Mouse (Mus musculus) heart, embryonic 15.5 days (tissue): ENCODE results near the gene Mettl14. TPM values are rescaled to one million over a fixed set of nuclear protein-coding genes. Genes with fewer than 3 reads are reported as not detected.

Experiments used
- ATAC-seq: fragments of 200-750 bp; cut with Nextera tagmentation; replicated peaks from 2 replicates; pipeline ENCODE4 v1.8.0; 2017; ENCODE audit warnings: low read depth, moderate TSS enrichment; ENCODE audit not compliant: insufficient number of reproducible peaks, insufficient read depth, low FRiP score
- H3K27ac ChIP-seq: fragments of 300-500 bp; sonication (generic); 2 replicates; pipeline ENCODE4 v1.5.1; 2015; ENCODE audit warnings: mild to moderate bottlenecking, inconsistent platforms
- H3K27me3 ChIP-seq: fragments of 300-500 bp; sonication (generic); 2 replicates; pipeline ENCODE4 v1.6.1; 2015; ENCODE audit warnings: inconsistent platforms
- H3K36me3 ChIP-seq: fragments of 300-500 bp; sonication (generic); 2 replicates; pipeline ENCODE4 v1.6.1; 2015; ENCODE audit warnings: mild to moderate bottlenecking, inconsistent platforms
- H3K4me1 ChIP-seq: fragments of 300-500 bp; sonication (generic); replicated peaks from 2 replicates; pipeline ENCODE4 v1.6.1; 2015; ENCODE audit warnings: inconsistent platforms
- H3K4me2 ChIP-seq: fragments of 300-500 bp; sonication (generic); 2 replicates; pipeline ENCODE4 v1.6.1; 2015; ENCODE audit warnings: inconsistent platforms, mild to moderate bottlenecking, moderate library complexity
- H3K4me3 ChIP-seq: fragments of 300-500 bp; sonication (generic); 2 replicates; pipeline ENCODE4 v1.5.1; 2015; ENCODE audit warnings: mild to moderate bottlenecking, inconsistent platforms
- H3K9ac ChIP-seq: fragments of 300-500 bp; sonication (generic); 2 replicates; pipeline ENCODE4 v1.6.1; 2015; ENCODE audit warnings: mild to moderate bottlenecking, inconsistent platforms
- H3K9me3 ChIP-seq: fragments of 300-500 bp; sonication (generic); replicated peaks from 2 replicates; pipeline ENCODE4 v1.6.1; 2016; ENCODE audit warnings: inconsistent platforms
- WGBS: fragments of 180-500 bp; shearing (Covaris S2); methylation state at CpG from one replicate; pipeline ENCODE4 v1.1.7; 2015; ENCODE audit warnings: mixed read lengths; 5-methylcytosine and 5-hydroxymethylcytosine counted together
- polyA plus RNA-seq: library from polyadenylated mRNA; unstranded; fragments of >200 nt; fragmentation: Nextera tagmentation; extraction: Ambion mirVana; gene quantifications from 2 replicates; pipeline ENCODE4 v1.2.1, GENCODE M21; 2015

Gene Mettl14
- 18.3 and 19.9 TPM in 2 replicates for polyA plus RNA-seq

DNA sequence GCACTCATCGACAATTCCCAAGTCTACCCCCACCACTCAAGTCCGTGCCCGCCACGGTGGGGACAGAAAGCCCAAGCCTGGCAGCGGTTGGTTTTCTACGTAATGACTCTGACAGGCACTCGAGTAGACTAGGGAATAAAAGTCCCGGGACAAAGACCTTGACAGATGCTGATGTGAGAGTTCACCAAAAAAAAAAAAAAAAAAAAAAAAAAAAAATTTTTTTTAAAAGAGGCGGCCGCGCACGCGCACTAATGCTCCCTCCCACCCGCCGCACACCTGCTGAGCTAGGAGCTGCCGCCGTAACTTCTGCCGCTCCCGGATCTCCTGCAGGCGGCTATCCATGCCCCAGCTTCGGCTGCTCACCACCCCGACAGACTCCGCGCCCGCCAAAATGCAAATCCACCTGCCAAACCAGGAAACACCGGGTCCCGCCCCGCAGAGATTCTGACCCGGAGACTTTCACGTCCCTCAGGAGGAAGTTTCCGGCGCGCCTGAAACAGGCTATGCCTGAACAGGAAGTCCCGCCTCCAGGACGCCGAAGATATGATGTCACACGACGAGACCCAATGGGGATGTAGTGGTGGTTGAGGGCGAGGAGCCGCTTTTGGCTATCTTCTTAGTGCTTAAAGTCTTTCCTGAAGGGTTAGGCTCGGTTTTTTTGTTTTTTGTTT, at the start of gene Mettl14:
Mettl14 (minus strand) TSS at position 623 of the 671 bp plus-strand sequence.
- peaks cover 16% of the 10 kb centered on the region; the same call in 1 of the 2 replicates for H3K36me3 ChIP-seq
- under 1% methylated on average over 41 of the region's 41 CpGs for WGBS
- H3K4me2 ChIP-seq: peak within 1 kb of the TSS; percentile 81
- H3K27ac ChIP-seq: peak within 1 kb of the TSS; percentile 96
- H3K9ac ChIP-seq: peak within 1 kb of the TSS; percentile 84
- no peaks in the 10 kb centered on the region for H3K9me3 ChIP-seq
- peak; percentile 99 for ATAC-seq
- no peaks in the 10 kb centered on the region for H3K27me3 ChIP-seq
- H3K4me3 ChIP-seq: peak within 1 kb of the TSS; percentile 85
- peaks cover 15% of the 10 kb centered on the region for H3K4me1 ChIP-seq

DNA sequence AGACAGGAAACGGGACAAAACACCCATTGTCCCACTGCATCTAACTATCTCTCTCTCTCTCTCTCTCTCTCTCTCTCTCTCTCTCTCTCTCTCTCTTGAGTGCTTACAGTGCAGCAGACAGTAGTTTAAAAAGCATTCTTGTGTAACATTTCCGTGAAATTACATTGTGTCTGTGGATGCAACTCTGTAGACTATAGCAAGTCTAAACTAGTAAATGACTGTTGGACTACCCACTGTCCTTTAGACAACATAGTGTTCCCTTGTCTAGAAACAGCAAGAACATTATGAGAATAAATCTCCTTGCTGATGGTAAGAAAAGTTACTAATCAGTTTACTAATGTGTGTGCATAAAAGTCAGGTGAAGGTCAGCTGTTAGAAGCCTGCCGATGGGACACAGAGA, 47.5 kb upstream of the Mettl14 start:
- H3K9ac ChIP-seq: no peak overlapping the region
- H3K4me3 ChIP-seq: no peak overlapping the region
- no peak overlapping the region for H3K4me2 ChIP-seq
- H3K36me3 ChIP-seq: no peaks in the 10 kb centered on the region
- H3K9me3 ChIP-seq: no peaks in the 10 kb centered on the region
- no peak overlapping the region for H3K27ac ChIP-seq
- H3K4me1 ChIP-seq: 0 out of 2 replicates have a peak, but pooled peaks cover 3% of the 10 kb centered on the region
- no peaks in the 10 kb centered on the region for H3K27me3 ChIP-seq
- 71% methylated on average over 3 of the region's 3 CpGs for WGBS
- no peak for ATAC-seq

DNA sequence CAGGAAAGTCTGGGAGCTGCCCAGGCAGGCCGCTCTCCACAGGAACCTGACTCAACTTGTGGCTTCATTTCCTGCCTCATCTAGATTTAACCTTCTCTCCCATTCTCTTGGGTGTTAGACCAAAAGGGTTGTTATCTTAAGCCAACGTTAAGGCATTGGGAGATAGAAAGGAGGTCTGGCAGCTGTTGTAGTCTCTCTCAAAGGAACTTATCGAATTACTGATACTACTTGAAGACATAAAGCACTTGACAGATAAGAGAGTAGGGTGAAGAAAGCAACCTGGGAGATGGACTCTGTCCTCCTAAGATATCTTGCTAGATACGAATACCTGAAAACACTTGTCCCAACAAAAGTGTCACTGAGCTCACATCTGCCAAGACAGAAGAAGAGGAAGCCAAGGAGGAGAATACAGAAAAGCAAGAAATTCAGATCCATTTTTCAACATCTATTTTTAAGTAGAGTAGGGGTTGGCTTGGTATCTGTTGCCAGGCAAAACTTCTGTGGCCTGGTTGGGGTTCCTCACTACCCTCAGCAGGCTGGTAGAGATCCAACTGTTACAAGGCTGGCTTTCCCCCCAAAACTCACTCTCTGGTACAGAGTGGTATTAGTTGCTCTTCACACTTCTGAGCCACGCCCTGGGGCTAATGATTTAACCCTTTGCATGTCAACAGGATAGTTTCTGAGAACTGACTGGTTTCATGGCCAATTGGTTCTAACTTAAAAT, 46.2 kb upstream of the Mettl14 start:
- Histone ChIP-seq H3K36me3 (no peaks in the 10 kb centered on the region), H3K27me3 (no peaks in the 10 kb centered on the region), H3K27ac (no peak overlapping the region), H3K4me3 (no peak overlapping the region), H3K4me2 (no peak overlapping the region), H3K9ac (no peak overlapping the region), H3K9me3 (no peaks in the 10 kb centered on the region), H3K4me1 (0 out of 2 replicates have a peak, but pooled peaks cover 3% of the 10 kb centered on the region)
- WGBS: 31% methylated on average over 5 of the region's 5 CpGs
- ATAC-seq: no peak

DNA sequence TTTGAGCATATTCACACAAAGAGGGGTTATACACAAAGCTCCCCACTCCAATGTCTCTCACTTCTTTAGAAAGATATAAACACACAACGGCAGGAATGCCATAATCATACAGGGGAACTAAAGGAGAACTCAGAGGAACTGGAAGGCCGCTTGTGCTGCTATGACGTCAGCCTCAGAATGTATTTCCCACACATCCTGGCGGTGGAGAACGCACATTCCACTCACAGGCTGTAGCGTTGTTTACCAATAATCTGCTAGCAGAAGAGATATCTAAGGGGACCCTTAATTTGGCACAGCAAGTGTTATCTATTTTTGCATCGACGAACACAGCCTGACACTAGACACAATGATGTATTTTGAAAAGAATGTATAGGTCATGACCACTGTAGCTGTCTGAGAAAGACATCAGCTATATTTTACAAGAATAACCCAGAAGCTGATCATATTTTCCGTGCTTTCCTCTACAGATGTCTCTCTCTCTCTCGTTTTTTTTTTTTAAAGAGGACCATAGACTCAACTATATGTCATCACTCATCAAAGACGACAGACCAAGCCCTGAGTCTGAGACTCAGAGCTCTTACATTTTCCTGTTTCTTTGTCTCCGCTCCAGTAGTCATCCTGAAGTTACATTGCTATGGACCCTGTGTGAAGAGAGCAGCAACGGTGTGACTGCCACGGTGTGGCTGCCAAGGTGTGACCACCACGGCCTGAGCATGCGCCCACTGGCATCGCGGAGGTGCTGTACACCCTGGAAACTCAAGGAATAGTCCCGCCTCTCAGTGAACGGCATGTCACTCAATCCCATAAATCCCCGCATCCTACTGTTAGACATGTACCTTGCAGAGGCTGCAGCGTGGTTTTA, 43.9 kb upstream of the Mettl14 start:
- ATAC-seq: no peak
- no peaks in the 10 kb centered on the region for H3K36me3 ChIP-seq
- H3K4me2 ChIP-seq: no peak overlapping the region
- H3K27me3 ChIP-seq: no peaks in the 10 kb centered on the region
- no peak overlapping the region for H3K4me3 ChIP-seq
- 0 out of 2 replicates have a peak, but pooled peaks cover 3% of the 10 kb centered on the region for H3K4me1 ChIP-seq
- WGBS: 63% methylated on average over 22 of the region's 22 CpGs
- no peak overlapping the region for H3K9ac ChIP-seq
- no peaks in the 10 kb centered on the region for H3K9me3 ChIP-seq
- no peak overlapping the region for H3K27ac ChIP-seq

DNA sequence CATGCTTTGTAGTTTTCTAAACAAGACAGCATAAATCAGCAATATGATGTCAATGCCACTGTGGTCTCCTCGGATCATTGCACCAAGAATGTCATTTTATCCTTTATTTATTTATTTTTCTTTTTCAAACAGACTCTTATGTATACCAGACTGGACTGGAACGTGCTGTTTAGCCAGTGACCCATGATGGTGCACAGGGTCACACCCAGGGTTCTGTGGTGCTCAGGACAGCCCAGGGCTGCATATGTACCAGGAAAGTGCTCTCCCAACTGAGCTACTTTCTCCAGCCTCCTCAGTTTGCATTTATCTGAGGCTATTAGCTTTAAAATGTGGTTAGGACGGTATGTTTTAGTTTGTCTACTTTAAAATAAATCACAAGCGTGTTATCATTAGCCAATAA, 42.1 kb upstream of the Mettl14 start:
- ATAC-seq: no peak
- H3K4me1 ChIP-seq: 0 out of 2 replicates have a peak, but pooled peaks cover 3% of the 10 kb centered on the region
- H3K9me3 ChIP-seq: no peaks in the 10 kb centered on the region
- no peak overlapping the region for H3K9ac ChIP-seq
- WGBS: 70% methylated on average over 4 of the region's 4 CpGs
- H3K27me3 ChIP-seq: no peaks in the 10 kb centered on the region
- no peaks in the 10 kb centered on the region for H3K36me3 ChIP-seq
- no peak overlapping the region for H3K4me2 ChIP-seq
- no peak overlapping the region for H3K4me3 ChIP-seq
- no peak overlapping the region for H3K27ac ChIP-seq

DNA sequence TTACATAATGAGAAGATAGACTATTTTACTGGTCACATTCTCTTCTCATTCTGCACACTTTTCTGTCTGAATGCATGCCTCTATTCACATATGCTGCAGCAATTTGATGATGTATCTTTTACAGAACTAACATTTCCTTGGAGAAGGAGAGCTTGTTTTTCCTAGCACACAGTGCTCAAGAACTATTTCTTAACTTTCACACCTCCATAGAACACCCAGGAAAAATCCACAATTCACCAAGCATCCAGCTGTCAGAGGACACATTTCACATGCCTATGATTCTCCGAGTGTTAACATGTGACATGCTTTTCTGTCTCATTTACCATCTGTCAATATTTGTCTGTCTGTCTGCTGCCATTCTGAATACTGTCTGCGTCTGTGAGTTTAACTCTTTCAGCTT, 39.7 kb upstream of the Mettl14 start:
- H3K27me3 ChIP-seq: no peaks in the 10 kb centered on the region
- 63% methylated on average over 2 of the region's 2 CpGs for WGBS
- H3K4me2 ChIP-seq: no peak overlapping the region
- no peak for ATAC-seq
- no peaks in the 10 kb centered on the region for H3K9me3 ChIP-seq
- H3K4me1 ChIP-seq: 0 out of 2 replicates have a peak, but pooled peaks cover 3% of the 10 kb centered on the region
- H3K36me3 ChIP-seq: no peaks in the 10 kb centered on the region
- no peak overlapping the region for H3K9ac ChIP-seq
- no peak overlapping the region for H3K4me3 ChIP-seq
- H3K27ac ChIP-seq: no peak overlapping the region

DNA sequence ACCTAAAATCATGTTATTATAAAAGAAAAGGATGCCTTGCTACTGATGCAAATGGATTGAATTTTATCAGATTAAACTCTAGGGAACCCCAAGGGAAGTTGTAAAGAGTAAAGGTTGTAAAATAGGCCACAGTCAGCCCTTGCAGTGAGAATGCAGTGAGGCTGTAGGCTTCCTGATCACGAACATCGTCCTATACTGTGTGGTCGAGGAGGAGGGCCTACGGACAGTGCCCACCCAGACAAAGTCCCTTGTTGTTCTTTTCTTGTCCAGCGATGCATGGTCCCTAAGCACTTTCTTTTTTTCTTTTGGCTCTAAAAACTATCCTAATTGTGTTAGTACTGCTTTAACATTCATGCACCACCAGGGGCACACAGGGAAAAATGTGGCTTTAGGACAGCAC, 27.3 kb upstream of the Mettl14 start:
- Histone ChIP-seq H3K27me3 (no peaks in the 10 kb centered on the region), H3K27ac (no peak overlapping the region), H3K36me3 (no peaks in the 10 kb centered on the region), H3K9me3 (0 out of 2 replicates have a peak, but pooled peaks cover 3% of the 10 kb centered on the region), H3K9ac (no peak overlapping the region), H3K4me2 (no peak overlapping the region), H3K4me3 (no peak overlapping the region), H3K4me1 (no peaks in the 10 kb centered on the region)
- ATAC-seq: no peak
- 75% methylated on average over 5 of the region's 5 CpGs for WGBS

DNA sequence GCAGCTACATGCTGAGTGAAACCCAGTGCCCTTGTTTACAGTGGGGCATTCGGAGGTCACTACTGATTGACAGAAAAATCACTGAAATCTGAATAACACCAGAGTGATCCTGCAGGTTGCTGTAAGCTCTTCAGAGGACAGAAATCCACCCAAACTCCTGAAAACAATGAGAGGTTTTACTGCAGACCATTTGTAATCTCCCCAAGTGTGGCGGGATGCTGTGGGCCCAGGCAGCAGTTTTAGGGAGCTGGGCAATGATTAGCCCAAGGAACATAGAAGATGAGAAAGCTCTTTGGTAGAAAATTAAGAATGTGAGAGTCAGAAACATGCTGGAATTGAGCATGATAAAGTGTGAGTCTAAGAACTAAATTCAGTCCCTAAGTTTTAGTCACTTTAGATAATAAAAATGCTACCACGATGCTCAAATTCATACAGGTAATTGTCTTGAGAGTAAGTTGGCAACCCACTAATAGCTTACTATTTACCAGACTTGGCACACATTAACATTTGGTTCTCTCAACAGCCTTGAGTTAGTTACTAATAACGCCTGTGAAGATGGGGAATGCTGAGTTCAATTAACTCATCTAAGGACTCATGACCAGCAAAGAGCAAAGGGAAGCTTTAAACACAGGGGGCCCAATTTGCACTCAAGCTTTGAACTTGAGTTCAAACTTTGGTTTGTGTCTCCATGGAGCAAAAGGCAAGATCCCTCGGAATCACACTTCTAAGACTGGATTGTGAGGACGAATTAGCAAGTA, 26.1 kb upstream of the Mettl14 start:
- 71% methylated on average over 6 of the region's 6 CpGs for WGBS
- no peak for ATAC-seq

DNA sequence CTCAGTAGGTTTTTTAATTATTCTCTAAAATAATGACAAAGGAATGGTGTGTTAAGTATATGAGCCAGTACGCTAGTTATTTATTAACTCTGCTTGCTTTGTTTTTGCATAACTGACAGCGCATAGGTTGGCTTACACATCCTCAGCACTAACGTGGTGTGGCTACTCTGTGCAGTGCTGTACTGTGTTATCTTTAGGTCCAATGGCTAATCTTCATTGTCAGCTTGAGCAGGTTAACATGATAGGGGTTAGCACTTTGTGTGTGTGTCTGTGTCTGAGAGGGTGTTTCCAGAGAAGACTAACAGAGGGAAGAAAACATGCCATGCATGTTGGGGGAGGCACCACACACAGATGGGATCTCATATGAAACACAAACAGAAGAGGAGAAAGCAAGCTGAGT, 19.0 kb upstream of the Mettl14 start:
- Histone ChIP-seq H3K4me3 (no peak overlapping the region), H3K4me1 (no peaks in the 10 kb centered on the region), H3K4me2 (no peak overlapping the region), H3K27me3 (no peaks in the 10 kb centered on the region), H3K9me3 (no peaks in the 10 kb centered on the region), H3K36me3 (no peaks in the 10 kb centered on the region), H3K27ac (no peak overlapping the region), H3K9ac (no peak overlapping the region)
- 76% methylated on average over 3 of the region's 3 CpGs for WGBS
- no peak for ATAC-seq

More for the DNA sequence above, 26.1 kb upstream of the Mettl14 start:
- Histone ChIP-seq H3K27ac (no peak overlapping the region), H3K4me2 (no peak overlapping the region), H3K9me3 (0 out of 2 replicates have a peak, but pooled peaks cover 3% of the 10 kb centered on the region), H3K4me1 (no peaks in the 10 kb centered on the region), H3K9ac (no peak overlapping the region), H3K4me3 (no peak overlapping the region), H3K27me3 (no peaks in the 10 kb centered on the region), H3K36me3 (no peaks in the 10 kb centered on the region)

DNA sequence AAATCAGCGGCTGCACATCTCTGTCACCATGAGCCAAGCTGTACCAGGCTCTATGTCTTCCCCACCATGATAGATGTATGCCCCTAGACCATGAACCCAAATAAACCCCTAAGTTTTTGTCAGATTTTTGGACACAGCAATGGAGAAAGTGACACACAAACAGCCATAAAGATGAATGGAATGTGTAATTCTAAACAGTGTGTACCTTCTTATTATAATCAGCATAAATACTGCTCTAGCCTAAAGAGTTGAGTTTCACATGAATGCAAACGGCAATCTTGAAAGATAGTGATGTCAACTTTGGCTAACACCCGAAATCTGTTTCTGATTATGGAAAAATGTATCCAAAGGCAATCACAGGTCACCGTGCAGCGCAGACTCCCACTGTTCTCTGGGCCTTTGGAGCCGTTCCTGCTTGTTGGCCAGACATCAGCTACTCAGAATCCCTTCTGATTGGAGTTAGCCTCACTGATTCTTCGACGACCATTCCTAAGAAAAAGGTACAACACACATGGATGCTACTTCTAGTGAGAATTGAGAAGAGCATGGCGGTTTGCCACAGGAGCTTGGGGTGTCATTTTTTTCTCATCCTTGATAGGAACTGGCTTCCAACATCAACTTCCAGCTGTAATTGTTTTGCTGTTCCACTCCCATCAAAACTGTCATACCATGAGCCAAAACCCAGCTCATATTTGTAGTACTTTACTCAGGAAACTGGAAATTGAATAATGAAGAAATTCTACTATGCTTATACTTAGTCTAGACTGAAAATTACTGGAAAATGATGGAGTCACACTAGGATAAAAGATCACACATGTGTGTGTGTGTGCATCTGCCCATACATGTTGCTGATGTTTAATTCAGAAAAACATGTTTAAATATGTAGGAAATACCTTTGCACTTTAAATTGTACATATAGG, 11.9 kb upstream of the Mettl14 start:
- Histone ChIP-seq H3K4me3 (no peak overlapping the region), H3K36me3 (no peaks in the 10 kb centered on the region), H3K27me3 (no peaks in the 10 kb centered on the region), H3K9ac (no peak overlapping the region), H3K4me2 (no peak overlapping the region), H3K27ac (0 out of 2 replicates have a peak overlapping the region, but pooled peaks have one; percentile 15), H3K9me3 (no peaks in the 10 kb centered on the region), H3K4me1 (no peaks in the 10 kb centered on the region)
- 62% methylated on average over 9 of the region's 9 CpGs for WGBS
- ATAC-seq: no peak
